Mouse (Mus musculus): ENCODE measurements around the gene Gda. TPM values are rescaled to one million over a fixed set of nuclear protein-coding genes. Genes with fewer than 3 reads are reported as not detected.

The Gda gene
- total and polyA plus RNA-seq, 3 experiments = not detected

DNA sequence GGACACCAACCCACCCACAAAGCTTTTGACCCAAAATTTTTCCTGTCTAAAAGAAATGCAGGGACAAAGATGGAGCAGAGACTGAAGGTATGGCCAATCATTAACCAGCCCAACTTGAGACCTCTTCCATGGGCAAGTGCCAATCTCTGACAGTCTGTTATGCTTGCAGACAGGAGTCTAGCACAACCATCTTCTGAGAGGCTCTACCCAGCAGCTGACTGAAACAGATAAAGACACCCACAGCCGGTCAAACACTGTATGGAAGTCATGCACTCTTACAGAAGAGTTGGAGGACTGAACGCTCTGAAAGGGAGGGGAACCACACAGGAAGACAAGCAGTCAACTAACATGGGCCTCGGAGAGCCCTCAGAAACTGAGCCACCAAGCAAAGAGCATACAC is 36.7 kb downstream of the Gda start:
- no peaks in the 10 kb centered on the region for H3K36me3 ChIP-seq (replicated peaks in 1 of 2; ENCODE audit: control insufficient read depth in 1 of 2, insufficient read depth in 1 of 2, low read length in 1 of 2)
- no peak overlapping the region for H3K9ac ChIP-seq (ENCODE audit: insufficient read depth, low read depth)
- no peak for TF ChIP-seq USF2 (conservative IDR thresholded peaks at IDR 0.05; ENCODE audit: low read depth, low read length)
- no peak for TF ChIP-seq HCFC1 (IDR thresholded peaks at IDR 0.05; ENCODE audit: low read depth, low read length)
- TF ChIP-seq ETS1 (conservative IDR thresholded peaks at IDR 0.05; ENCODE audit: low read depth, low read length) = no peak
- no peak for TF ChIP-seq BHLHE40 (IDR thresholded peaks at IDR 0.05; ENCODE audit: low read depth, low read length)
- no peaks in the 10 kb centered on the region for H3K27me3 ChIP-seq (replicated peaks)
- no peak for DNase-seq (ENCODE audit: extremely low read depth)
- dilution Hi-C loops (cut with MboI; ENCODE audit: extremely low pct_ligation_motif_present, extremely low pct_unique_long_range_greater_than_20kb, low sequenced_read_pairs) (no loop called here), in situ Hi-C loops (cut with MboI; ENCODE audit: low pct_ligation_motif_present, low pct_unique_long_range_greater_than_20kb, low sequenced_read_pairs) (no loop called here)
- no peaks in the 10 kb centered on the region for H3K4me1 ChIP-seq (ENCODE audit: control insufficient read depth in 1 of 2, insufficient read depth in 2 of 2)
- no peaks in the 10 kb centered on the region for H3K79me2 ChIP-seq (replicated peaks; ENCODE audit: control insufficient read depth, extremely low read depth, insufficient read depth, poor library complexity, severe bottlenecking)
- H3K9me3 ChIP-seq (replicated peaks; ENCODE audit: low read length) = no peaks in the 10 kb centered on the region
- no peak overlapping the region for H3K4me2 ChIP-seq (ENCODE audit: insufficient read depth, low read depth, poor library complexity, severe bottlenecking)
- no peak overlapping the region for H3K27ac ChIP-seq (ENCODE audit: insufficient read depth, low read depth)
- no peak overlapping the region for H3K4me3 ChIP-seq (replicated peaks in 1 of 3; ENCODE audit: low read depth in 2 of 3, low read length in 2 of 3, poor library complexity in 1 of 3)

DNA sequence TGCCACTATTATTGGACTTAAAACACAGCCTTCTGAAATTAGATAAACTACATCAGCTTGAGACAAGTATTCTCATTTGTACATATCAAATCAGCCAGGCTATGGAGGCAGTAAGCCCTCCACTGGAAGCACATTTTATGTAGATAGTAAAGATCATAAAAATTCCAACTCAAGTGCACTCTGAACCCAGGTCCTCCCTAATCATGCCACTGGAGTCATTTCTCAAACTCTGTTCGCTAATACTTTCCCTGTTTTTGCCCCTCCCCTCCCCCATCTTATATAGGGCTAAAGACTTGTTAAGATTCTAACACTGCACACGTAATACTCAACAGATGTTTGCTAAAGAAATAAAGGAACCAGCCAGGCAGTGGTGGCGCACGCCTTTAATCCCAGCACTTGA is 39.9 kb downstream of the Gda start:
- H3K9ac ChIP-seq (ENCODE audit: insufficient read depth, low read depth) = no peak overlapping the region
- no peaks in the 10 kb centered on the region for H3K4me1 ChIP-seq (ENCODE audit: control insufficient read depth in 1 of 2, insufficient read depth in 2 of 2)
- H3K4me3 ChIP-seq (replicated peaks in 1 of 3; ENCODE audit: low read depth in 2 of 3, low read length in 2 of 3, poor library complexity in 1 of 3) = no peak overlapping the region
- H3K4me2 ChIP-seq (ENCODE audit: insufficient read depth, low read depth, poor library complexity, severe bottlenecking) = no peak overlapping the region
- no peak for TF ChIP-seq NRF1 (IDR thresholded peaks at IDR 0.05; ENCODE audit: low read depth, low read length)
- TF ChIP-seq CTCF (conservative IDR thresholded peaks at IDR 0.05 in 1 of 2, IDR thresholded peaks at IDR 0.05 in 1 of 2; ENCODE audit: low read depth in 2 of 2, low read length in 2 of 2) = no peak
- TF ChIP-seq TBP (conservative IDR thresholded peaks at IDR 0.05; ENCODE audit: low read depth, low read length) = no peak
- no peak for TF ChIP-seq POLR2A (IDR thresholded peaks at IDR 0.05; ENCODE audit: low read depth, low read length)
- no peak for TF ChIP-seq NELFE (IDR thresholded peaks at IDR 0.05; ENCODE audit: low read depth, low read length)
- TF ChIP-seq EP300 (IDR thresholded peaks at IDR 0.05; ENCODE audit: low read length) = no peak
- H3K27ac ChIP-seq (ENCODE audit: insufficient read depth, low read depth) = no peak overlapping the region
- no peaks in the 10 kb centered on the region for H3K9me3 ChIP-seq (replicated peaks; ENCODE audit: low read length)
- DNase-seq (ENCODE audit: extremely low read depth) = no peak
- dilution Hi-C loops (cut with MboI; ENCODE audit: extremely low pct_ligation_motif_present, extremely low pct_unique_long_range_greater_than_20kb, low sequenced_read_pairs) = no loop called here
- no peaks in the 10 kb centered on the region for H3K27me3 ChIP-seq (replicated peaks)
- in situ Hi-C loops (cut with MboI; ENCODE audit: low pct_ligation_motif_present, low pct_unique_long_range_greater_than_20kb, low sequenced_read_pairs) = no loop called here
- H3K36me3 ChIP-seq (replicated peaks in 1 of 2; ENCODE audit: control insufficient read depth in 1 of 2, insufficient read depth in 1 of 2, low read length in 1 of 2) = no peaks in the 10 kb centered on the region
- H3K79me2 ChIP-seq (replicated peaks; ENCODE audit: control insufficient read depth, extremely low read depth, insufficient read depth, poor library complexity, severe bottlenecking) = no peaks in the 10 kb centered on the region

DNA sequence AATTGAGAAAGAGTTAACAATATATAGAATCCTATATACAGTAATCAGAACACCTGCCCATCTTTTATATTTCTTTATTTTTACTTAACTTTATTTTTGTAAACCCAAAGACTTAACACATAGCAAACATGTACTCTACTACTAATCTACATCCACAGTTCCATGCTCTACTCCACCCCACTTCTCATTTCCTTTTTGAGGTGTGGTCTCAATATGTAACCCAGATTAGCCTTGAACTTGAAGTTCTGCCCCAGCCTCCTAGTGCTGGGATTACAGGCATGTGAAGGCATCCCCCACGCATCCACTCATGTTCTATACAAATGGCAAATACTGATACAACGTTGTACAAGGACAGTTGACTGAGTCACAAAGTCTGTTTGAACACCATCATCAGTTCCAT is 40.4 kb downstream of the Gda start:
- no peak for DNase-seq (ENCODE audit: extremely low read depth)
- no peak for TF ChIP-seq HCFC1 (IDR thresholded peaks at IDR 0.05; ENCODE audit: low read depth, low read length)
- TF ChIP-seq MAZ (IDR thresholded peaks at IDR 0.05; ENCODE audit: low read depth, low read length) = no peak
- no peak for TF ChIP-seq ETS1 (conservative IDR thresholded peaks at IDR 0.05; ENCODE audit: low read depth, low read length)
- no peak for TF ChIP-seq RAD21 (IDR thresholded peaks at IDR 0.05; ENCODE audit: low read depth, low read length)
- no peak for TF ChIP-seq TCF12 (IDR thresholded peaks at IDR 0.05; ENCODE audit: low read depth, low read length)
- no peak for TF ChIP-seq ZC3H11A (IDR thresholded peaks at IDR 0.05; ENCODE audit: low read depth, low read length)
- no peak for TF ChIP-seq CHD1 (IDR thresholded peaks at IDR 0.05; ENCODE audit: low read depth, low read length)
- no peak for TF ChIP-seq KAT2A (IDR thresholded peaks at IDR 0.05; ENCODE audit: insufficient replicate concordance, low read length)
- no peak for TF ChIP-seq CTCF (conservative IDR thresholded peaks at IDR 0.05 in 1 of 2, IDR thresholded peaks at IDR 0.05 in 1 of 2; ENCODE audit: low read depth in 2 of 2, low read length in 2 of 2)
- no peak for TF ChIP-seq CHD2 (IDR thresholded peaks at IDR 0.05; ENCODE audit: low read length)
- TF ChIP-seq GABPA (IDR thresholded peaks at IDR 0.05; ENCODE audit: insufficient replicate concordance, low read depth, low read length) = no peak
- TF ChIP-seq NELFE (IDR thresholded peaks at IDR 0.05; ENCODE audit: low read depth, low read length) = no peak
- H3K79me2 ChIP-seq (replicated peaks; ENCODE audit: control insufficient read depth, extremely low read depth, insufficient read depth, poor library complexity, severe bottlenecking) = no peaks in the 10 kb centered on the region
- H3K9ac ChIP-seq (ENCODE audit: insufficient read depth, low read depth) = no peak overlapping the region
- H3K9me3 ChIP-seq (replicated peaks; ENCODE audit: low read length) = no peaks in the 10 kb centered on the region
- no peak overlapping the region for H3K4me2 ChIP-seq (ENCODE audit: insufficient read depth, low read depth, poor library complexity, severe bottlenecking)
- no peak overlapping the region for H3K4me3 ChIP-seq (replicated peaks in 1 of 3; ENCODE audit: low read depth in 2 of 3, low read length in 2 of 3, poor library complexity in 1 of 3)
- H3K27me3 ChIP-seq (replicated peaks) = no peaks in the 10 kb centered on the region
- dilution Hi-C loops (cut with MboI; ENCODE audit: extremely low pct_ligation_motif_present, extremely low pct_unique_long_range_greater_than_20kb, low sequenced_read_pairs) (no loop called here), in situ Hi-C loops (cut with MboI; ENCODE audit: low pct_ligation_motif_present, low pct_unique_long_range_greater_than_20kb, low sequenced_read_pairs) (no loop called here)
- no peaks in the 10 kb centered on the region for H3K36me3 ChIP-seq (replicated peaks in 1 of 2; ENCODE audit: control insufficient read depth in 1 of 2, insufficient read depth in 1 of 2, low read length in 1 of 2)
- no peak overlapping the region for H3K27ac ChIP-seq (ENCODE audit: insufficient read depth, low read depth)
- no peaks in the 10 kb centered on the region for H3K4me1 ChIP-seq (ENCODE audit: control insufficient read depth in 1 of 2, insufficient read depth in 2 of 2)

Measured in CH12.LX (cell line).